Mouse (Mus musculus): ENCODE results near the gene Olfr889. TPM values are rescaled to one million over a fixed set of nuclear protein-coding genes. Genes with fewer than 3 reads are reported as not detected.

Gene Olfr889
- polyA plus RNA-seq (2017; shearing (Covaris generic)): not detected

DNA sequence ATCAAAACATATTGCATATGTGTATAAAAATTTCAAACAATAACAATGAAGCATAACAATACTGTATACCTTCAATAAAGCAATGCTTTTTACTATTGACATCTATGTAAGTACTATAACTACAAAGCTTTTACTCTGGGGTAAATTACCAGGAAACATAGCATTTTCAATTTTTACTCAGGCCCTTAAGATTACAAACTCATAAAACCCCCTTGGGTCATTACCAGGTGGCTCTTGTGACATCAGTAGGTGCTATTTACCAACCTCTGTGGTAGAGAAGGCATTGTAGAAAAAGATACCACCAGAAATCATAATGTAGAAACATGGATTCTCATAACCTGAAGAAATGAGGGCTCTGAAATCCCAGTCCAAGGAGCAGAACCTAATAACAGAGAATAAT, at the start of gene Olfr889:
TSS of gene Olfr889 (plus strand) at position 301 of the 400 bp plus-strand sequence.

DNA sequence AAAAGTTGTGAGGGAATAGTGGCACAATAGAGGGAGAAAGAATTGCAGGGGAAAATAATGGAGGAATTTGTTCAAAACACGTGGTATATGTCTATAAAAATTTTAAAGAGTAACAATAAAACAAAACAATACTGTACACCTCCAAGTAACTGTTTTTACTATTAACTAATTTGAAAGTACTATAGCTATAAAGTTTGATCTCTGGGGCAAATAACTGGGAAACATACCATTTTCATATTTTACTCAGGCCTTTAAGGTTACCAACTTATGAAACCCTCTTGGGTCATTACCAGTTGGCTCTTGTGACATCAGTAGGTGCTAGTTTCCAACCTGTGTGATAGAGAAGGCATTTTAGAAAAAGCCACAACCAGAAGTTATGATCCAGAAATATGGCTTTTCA, 31.2 kb upstream of the Olfr889 start, which contains the start of gene Olfr887:
TSS of gene Olfr887 (plus strand) at position 301 of the 400 bp plus-strand sequence.

DNA sequence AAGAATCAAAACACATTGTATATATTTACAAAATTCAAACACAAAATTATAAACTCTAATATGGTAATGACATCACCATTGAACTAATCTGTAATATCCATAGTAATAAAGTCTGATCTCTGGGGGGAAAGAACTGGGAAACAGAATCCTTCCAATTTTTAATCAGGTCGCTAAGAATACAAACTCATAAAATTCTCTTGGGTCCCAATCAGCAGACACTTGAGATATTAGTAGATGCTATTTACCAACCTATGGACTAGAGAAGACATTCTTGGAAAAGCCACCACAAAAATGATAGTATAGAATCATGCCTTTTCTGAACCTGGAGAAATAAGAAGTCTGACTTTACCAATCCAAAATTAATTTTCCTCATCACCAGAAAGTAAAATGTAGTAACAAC, 7.2 kb upstream of the Olfr889 start, which contains the start of gene Olfr888:
TSS of gene Olfr888 (plus strand) at position 301 of the 400 bp plus-strand sequence.

DNA sequence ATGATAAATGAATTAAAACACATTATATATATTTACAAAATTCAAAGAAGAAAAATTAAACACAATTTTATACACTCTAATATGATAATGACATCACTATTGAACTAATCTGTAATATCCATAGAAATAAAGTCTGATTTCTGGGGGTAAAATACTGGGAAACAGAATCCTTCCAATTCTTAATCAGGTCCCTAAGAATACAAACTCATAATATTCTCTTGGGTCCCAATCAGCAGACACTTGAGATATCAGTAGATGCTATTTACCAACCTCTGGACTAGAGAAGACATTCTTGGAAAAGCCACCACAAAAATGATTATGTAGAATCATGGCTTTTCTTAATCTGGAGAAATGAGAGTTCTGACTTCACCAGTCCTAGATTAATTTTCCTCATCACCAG, 27.2 kb downstream of the Olfr889 start, which contains the start of gene Olfr890:
TSS of gene Olfr890 (plus strand) at position 301 of the 400 bp plus-strand sequence.

Other genes starting within 250 kb of the Olfr889 start
- gene Olfr145, start 218.5 kb upstream of the Olfr889 start, polyA plus RNA-seq (2017; shearing (Covaris generic)): not detected
- gene Olfr878, start 197.4 kb upstream of the Olfr889 start, polyA plus RNA-seq (2017; shearing (Covaris generic)): 0.34 TPM
- gene Olfr881, start 123.4 kb upstream of the Olfr889 start, polyA plus RNA-seq (2017; shearing (Covaris generic)): 0.16 TPM
- gene Olfr883, start 89.4 kb upstream of the Olfr889 start, polyA plus RNA-seq (2017; shearing (Covaris generic)): not detected
- not detected for gene Olfr884, start 68.6 kb upstream of the Olfr889 start, polyA plus RNA-seq (2017; shearing (Covaris generic))
- not detected for gene Olfr885, start 53.9 kb upstream of the Olfr889 start, polyA plus RNA-seq (2017; shearing (Covaris generic))
- 0.07 TPM for gene Olfr887, start 31.1 kb upstream of the Olfr889 start, polyA plus RNA-seq (2017; shearing (Covaris generic))
- not detected for gene Olfr888, start 7.1 kb upstream of the Olfr889 start, polyA plus RNA-seq (2017; shearing (Covaris generic))
- gene Olfr890, start 27.3 kb downstream of the Olfr889 start, polyA plus RNA-seq (2017; shearing (Covaris generic)): 0.39 TPM
- gene Olfr891, start 65.6 kb downstream of the Olfr889 start, polyA plus RNA-seq (2017; shearing (Covaris generic)): not detected
- not detected for gene Olfr893, start 93.2 kb downstream of the Olfr889 start, polyA plus RNA-seq (2017; shearing (Covaris generic))
- not detected for gene Olfr894, start 102.9 kb downstream of the Olfr889 start, polyA plus RNA-seq (2017; shearing (Covaris generic))
- not detected for gene Olfr143, start 137.6 kb downstream of the Olfr889 start, polyA plus RNA-seq (2017; shearing (Covaris generic))
- not detected for gene Olfr895, start 152.7 kb downstream of the Olfr889 start, polyA plus RNA-seq (2017; shearing (Covaris generic))
- not detected for gene Olfr896-ps1, start 175.9 kb downstream of the Olfr889 start, polyA plus RNA-seq (2017; shearing (Covaris generic))
- not detected for gene Olfr25, start 213.9 kb downstream of the Olfr889 start, polyA plus RNA-seq (2017; shearing (Covaris generic))
- not detected for gene Olfr898, start 233.2 kb downstream of the Olfr889 start, polyA plus RNA-seq (2017; shearing (Covaris generic))